In genomic region chr5:139502281-139502680, GRCm38 (mm10) we compare ENCODE assay signal across 28 mouse cellular contexts. TPM values are rescaled to one million over a fixed set of nuclear protein-coding genes. Genes with fewer than 3 reads are reported as not detected.
DNase-seq lines count a peak whose midpoint lies in the region; ATAC-seq and TF ChIP-seq lines count a peak whose summit lies in the region.
"Had no signal": no experiment of that assay in that cellular context is flagged by ENCODE, and none has a peak within 500 bp of the region (broad histone marks: within the 10 kb centered on the region; RNA-seq: fewer than 3 reads in every experiment).

No protein-coding gene starts in this region.

- H3K27ac ChIP-seq in liver, postnatal 0 days (ENCODE audit: low read depth): no peak overlapping the region
- H3K27ac ChIP-seq: embryonic facial prominence, embryonic 12.5 days; limb, embryonic 15.5 days; liver, embryonic 14.5 days; lung, embryonic 15.5 days had no signal

- DNase-seq in layer of hippocampus, adult 18-20 months (ENCODE audit: low spot score in 2 of 2): peak; percentile 32 to 69
- no peak for DNase-seq in layer of hippocampus, adult 11-12 months (ENCODE audit: low spot score)
- DNase-seq in right cerebral cortex, adult 18-20 months: peak; percentile 65
- no peak for DNase-seq in right cerebral cortex, postnatal 4 days
- peak; percentile 28 to 64 for DNase-seq in left cerebral cortex, postnatal 25 days (ENCODE audit: low spot score in 2 of 2)
- no peak for DNase-seq in embryo, embryonic 9.5 days (ENCODE audit: extremely low spot score)
- DNase-seq in liver, postnatal 0 days: no peak
- DNase-seq: adrenal gland, postnatal 36 days; cerebellum, adult 11 months; cerebellum, adult 9-11 months; gastrocnemius, postnatal 25 days; heart, adult 18-20 months; heart, postnatal 10 days; kidney, postnatal 4 days; lung, postnatal 4 days; midbrain, embryonic 14.5 days; spleen, adult 18-20 months had no signal

- H3K4me2 ChIP-seq in liver, postnatal 0 days (ENCODE audit: low read depth, low read length): no peak overlapping the region
- H3K4me2 ChIP-seq: embryonic facial prominence, embryonic 12.5 days; heart, embryonic 12.5 days; limb, embryonic 15.5 days; lung, embryonic 15.5 days had no signal

- no peaks in the 10 kb centered on the region for H3K4me1 ChIP-seq in liver, postnatal 0 days (ENCODE audit: insufficient read depth)
- H3K4me1 ChIP-seq: embryonic facial prominence, embryonic 12.5 days; heart, embryonic 12.5 days; limb, embryonic 15.5 days; lung, embryonic 15.5 days had no signal

- no peak for TF ChIP-seq EP300 in liver, postnatal 0 days (IDR thresholded peaks at IDR 0.05; ENCODE audit: low read depth)

- H3K27me3 ChIP-seq in liver, postnatal 0 days (ENCODE audit: insufficient read depth, low read length): 0 out of 2 replicates have a peak, but pooled peaks cover 5% of the 10 kb centered on the region

- H3K36me3 ChIP-seq in liver, postnatal 0 days (replicated peaks; ENCODE audit: insufficient read depth, low read length): no peaks in the 10 kb centered on the region
- H3K36me3 ChIP-seq: embryonic facial prominence, embryonic 12.5 days; heart, embryonic 12.5 days; limb, embryonic 15.5 days; lung, embryonic 15.5 days had no signal

- ATAC-seq in liver, postnatal 0 days: no peak
- ATAC-seq: intestine, postnatal 0 days had no signal

- no peak overlapping the region for H3K4me3 ChIP-seq in liver, postnatal 0 days (ENCODE audit: low read depth, low read length)
- H3K4me3 ChIP-seq: embryonic facial prominence, embryonic 12.5 days; heart, embryonic 12.5 days; limb, embryonic 15.5 days; lung, embryonic 15.5 days had no signal

- no peak overlapping the region for H3K9ac ChIP-seq in liver, postnatal 0 days (replicated peaks)
- H3K9ac ChIP-seq: embryonic facial prominence, embryonic 12.5 days; heart, embryonic 12.5 days; limb, embryonic 15.5 days; liver, embryonic 14.5 days; lung, embryonic 15.5 days had no signal

- WGBS in liver, postnatal 0 days (ENCODE audit: insufficient replicate concordance): 78% methylated on average over 14 of the region's 14 CpGs

- no peak for TF ChIP-seq CTCF in liver, postnatal 0 days (IDR thresholded peaks at IDR 0.05; ENCODE audit: low read depth)

- intact Hi-C loops in left cerebral cortex, postnatal 25 days (cut with DNase I): no loop called here

- no peaks in the 10 kb centered on the region for H3K9me3 ChIP-seq in liver, postnatal 0 days (ENCODE audit: low read length)
- H3K9me3 ChIP-seq: embryonic facial prominence, embryonic 12.5 days; heart, embryonic 12.5 days; limb, embryonic 15.5 days; lung, embryonic 15.5 days had no signal

RNA-seq across cellular contexts. Expression of gene Zfand2a, which starts 17.9 kb away (rescaled TPM):
- total RNA-seq in layer of hippocampus, adult 18-20 months (2021): 10 to 100 TPM; 50.4 to 51.6 TPM
- 10 to 100 TPM; 64.9 to 72.2 TPM for total RNA-seq in left cerebral cortex, postnatal 25 days (2021)
- polyA plus RNA-seq in liver, postnatal 0 days (2015; fragmentation: Nextera tagmentation; extraction: Ambion mirVana): 1.8 TPM in 2 replicates

RNA-seq across cellular contexts. Expression of gene Uncx, which starts 41.0 kb away (rescaled TPM):
- total RNA-seq in layer of hippocampus, adult 18-20 months (2021): under 1 TPM in 1 of 2 experiments, not detected in 1; 0.15 TPM
- under 1 TPM in 1 of 2 experiments, not detected in 1; 0.39 TPM for total RNA-seq in left cerebral cortex, postnatal 25 days (2021)
- not detected in 2 replicates for polyA plus RNA-seq in liver, postnatal 0 days (2015; fragmentation: Nextera tagmentation; extraction: Ambion mirVana)
- total RNA-seq: adrenal gland, adult 18-20 months; adrenal gland, postnatal 36 days; ES-E14; gastrocnemius, postnatal 25 days; heart, adult 18-20 months; heart, postnatal 10 days; megakaryocyte-erythroid progenitor cell, adult 5-6 weeks had no signal
- polyA plus RNA-seq: intestine, postnatal 0 days; liver, embryonic 14.5 days; testis, adult 2 months; urinary bladder, adult 2 months had no signal

RNA-seq across cellular contexts. Expression of gene 3110082I17Rik, which starts 42.0 kb away (rescaled TPM):
- total RNA-seq in layer of hippocampus, adult 18-20 months (2021): 10 to 100 TPM; 14.6 to 15.7 TPM
- 10 to 100 TPM; 13.9 to 15.6 TPM for total RNA-seq in left cerebral cortex, postnatal 25 days (2021)
- polyA plus RNA-seq in liver, postnatal 0 days (2015; fragmentation: Nextera tagmentation; extraction: Ambion mirVana): 7.5 and 9.5 TPM in 2 replicates

Comparison
In these comparisons a context has a peak if more than half of its experiments do, and no peak if none do; other contexts are left out.
1. DNase-seq: peak in layer of hippocampus, adult 18-20 months (2 of 2), right cerebral cortex, adult 18-20 months (single experiment) and left cerebral cortex, postnatal 25 days (2 of 2); none in layer of hippocampus, adult 11-12 months (single experiment), right cerebral cortex, postnatal 4 days (single experiment), embryo, embryonic 9.5 days (single experiment) and liver, postnatal 0 days (single experiment).